In genomic region chr13:63721011-63721625, GRCm38 (mm10) we compare ENCODE assay signal across 22 mouse cellular contexts.
DNase-seq lines count a peak whose midpoint lies in the region; ATAC-seq and TF ChIP-seq lines count a peak whose summit lies in the region.
"Had no signal": no experiment of that assay in that cellular context is flagged by ENCODE, and none has a peak within 500 bp of the region (broad histone marks: within the 10 kb centered on the region; RNA-seq: fewer than 3 reads in every experiment).

No protein-coding gene starts in this region.

- no peak for TF ChIP-seq POLR2A in kidney, adult 2 months (IDR thresholded peaks at IDR 0.05; ENCODE audit: low read depth, low read length)
- TF ChIP-seq POLR2A in ES-Bruce4 (IDR thresholded peaks at IDR 0.05; ENCODE audit: insufficient read depth, low read length), result no peak

- H3K4me3 ChIP-seq in kidney, adult 2 months (ENCODE audit: insufficient read depth, low read depth, low read length), result no peak overlapping the region
- H3K4me3 ChIP-seq in kidney, embryonic 15.5 days (replicated peaks), result no peak overlapping the region
- H3K4me3 ChIP-seq in ES-Bruce4 (ENCODE audit: low read depth, low read length), result no peak overlapping the region
- H3K4me3 ChIP-seq in limb, embryonic 10.5 days, result no peak overlapping the region
- H3K4me3 ChIP-seq: forebrain, embryonic 10.5 days; heart, embryonic 10.5 days; myocyte; neural tube, embryonic 13.5 days had no signal

- TF ChIP-seq CTCF in kidney, adult 2 months (conservative IDR thresholded peaks at IDR 0.05; ENCODE audit: insufficient read depth, insufficient read length, low read depth, low read length), result no peak
- no peak for TF ChIP-seq CTCF in ES-Bruce4 (IDR thresholded peaks at IDR 0.05; ENCODE audit: low read depth, low read length)

- no peak overlapping the region for H3K27ac ChIP-seq in kidney, adult 2 months (ENCODE audit: insufficient read depth, low read depth, low read length)
- H3K27ac ChIP-seq in kidney, embryonic 15.5 days, result no peak overlapping the region
- H3K27ac ChIP-seq in ES-Bruce4 (ENCODE audit: insufficient read depth, low read length), result peak overlapping the region; percentile 23
- no peak overlapping the region for H3K27ac ChIP-seq in limb, embryonic 10.5 days
- H3K27ac ChIP-seq: forebrain, embryonic 10.5 days; heart, embryonic 10.5 days; hindbrain, postnatal 0 days; neural tube, embryonic 13.5 days had no signal

- 68% methylated on average over 5 of the region's 5 CpGs for WGBS in kidney, adult 2 months
- 81% methylated on average over 5 of the region's 5 CpGs for WGBS in kidney, embryonic 15.5 days
- 70% methylated on average over 5 of the region's 5 CpGs for WGBS in limb, embryonic 10.5 days

- H3K9ac ChIP-seq in kidney, embryonic 15.5 days, result no peak overlapping the region
- H3K9ac ChIP-seq in ES-Bruce4 (ENCODE audit: low read depth, poor library complexity, severe bottlenecking), result no peak overlapping the region
- H3K9ac ChIP-seq: neural tube, embryonic 13.5 days had no signal

- H3K9me3 ChIP-seq in kidney, embryonic 15.5 days (replicated peaks), result no peaks in the 10 kb centered on the region
- no peaks in the 10 kb centered on the region for H3K9me3 ChIP-seq in ES-Bruce4 (replicated peaks; ENCODE audit: control insufficient read depth, insufficient read depth, low read length, poor library complexity, severe bottlenecking)
- H3K9me3 ChIP-seq in limb, embryonic 10.5 days (replicated peaks), result no peaks in the 10 kb centered on the region
- H3K9me3 ChIP-seq: forebrain, embryonic 10.5 days; heart, embryonic 10.5 days; neural tube, embryonic 13.5 days had no signal

- H3K36me3 ChIP-seq in kidney, adult 2 months (ENCODE audit: control insufficient read depth, insufficient read depth, low read length), result no peaks in the 10 kb centered on the region
- no peaks in the 10 kb centered on the region for H3K36me3 ChIP-seq in kidney, embryonic 15.5 days
- no peaks in the 10 kb centered on the region for H3K36me3 ChIP-seq in ES-Bruce4 (ENCODE audit: control insufficient read depth, insufficient read depth, low read length, poor library complexity, severe bottlenecking)
- no peaks in the 10 kb centered on the region for H3K36me3 ChIP-seq in limb, embryonic 10.5 days
- H3K36me3 ChIP-seq: forebrain, embryonic 10.5 days; heart, embryonic 10.5 days; neural tube, embryonic 13.5 days had no signal

- TF ChIP-seq EP300 in ES-Bruce4 (IDR thresholded peaks at IDR 0.05; ENCODE audit: insufficient read depth, low read depth, low read length), result peak; percentile 49; the same call in 1 of the 2 replicates

- no peaks in the 10 kb centered on the region for H3K4me1 ChIP-seq in kidney, adult 2 months (ENCODE audit: control insufficient read depth, insufficient read depth, low read length)
- peaks cover 23% of the 10 kb centered on the region for H3K4me1 ChIP-seq in kidney, embryonic 15.5 days
- peaks cover 10% of the 10 kb centered on the region for H3K4me1 ChIP-seq in ES-Bruce4 (ENCODE audit: control insufficient read depth, insufficient read depth, low read length)
- peaks cover 52% of the 10 kb centered on the region for H3K4me1 ChIP-seq in limb, embryonic 10.5 days

- no peak for ATAC-seq in kidney, embryonic 15.5 days (replicated peaks; ENCODE audit: low FRiP score)
- ATAC-seq in granulocyte monocyte progenitor cell, adult 5-6 weeks (replicated peaks; ENCODE audit: poor library complexity, severe bottlenecking), result peak; percentile 23; the same call in 1 of the 2 replicates
- ATAC-seq: hindbrain, postnatal 0 days; midbrain, embryonic 16.5 days had no signal

- DNase-seq in kidney, adult 2 months, result peak; percentile 23
- peak; percentile 32 for DNase-seq in lung, postnatal 25 days (ENCODE audit: low spot score)
- DNase-seq in thymus, postnatal 10 days (ENCODE audit: low spot score in 2 of 2), result no peak
- DNase-seq in limb, embryonic 10.5 days (ENCODE audit: low spot score), result no peak
- DNase-seq in cerebellum, adult 9-11 months, result no peak
- DNase-seq: adrenal gland, postnatal 10 days; cerebellum, adult 2 months; heart, postnatal 14 days; kidney, adult 11 months; kidney, postnatal 10 days; retina, postnatal 1 day; right cerebral cortex, postnatal 4 days; thymus, adult 2 months had no signal

- H3K4me2 ChIP-seq in kidney, embryonic 15.5 days, result no peak overlapping the region
- H3K4me2 ChIP-seq: neural tube, embryonic 13.5 days had no signal

- no peaks in the 10 kb centered on the region for H3K27me3 ChIP-seq in kidney, adult 2 months (replicated peaks; ENCODE audit: control insufficient read depth, insufficient read depth, low read length)
- no peaks in the 10 kb centered on the region for H3K27me3 ChIP-seq in kidney, embryonic 15.5 days
- H3K27me3 ChIP-seq in ES-Bruce4 (ENCODE audit: control insufficient read depth, insufficient read depth, low read length, poor library complexity, severe bottlenecking), result no peaks in the 10 kb centered on the region
- H3K27me3 ChIP-seq in limb, embryonic 10.5 days (ENCODE audit: low read depth, poor library complexity, severe bottlenecking), result peaks cover 21% of the 10 kb centered on the region
- H3K27me3 ChIP-seq: neural tube, embryonic 13.5 days had no signal

Comparison
In these comparisons a context has a peak if more than half of its experiments do, and no peak if none do; other contexts are left out.
1. DNase-seq: peak in kidney, adult 2 months (single experiment) and lung, postnatal 25 days (single experiment); none in thymus, postnatal 10 days (0 of 2), limb, embryonic 10.5 days (single experiment) and cerebellum, adult 9-11 months (single experiment).